Mouse (Mus musculus): ENCODE measurements around the gene 3110040M04Rik.

- TF ChIP-seq ZNF384 (IDR thresholded peaks at IDR 0.05; ENCODE audit: low read depth, low read length) (no peak), CHD2 (IDR thresholded peaks at IDR 0.05; ENCODE audit: low read depth, low read length) (no peak)
Measured at GRCm38 (mm10) chr1:151156129-151156528, 47.8 kb upstream of the 3110040M04Rik start.

Measured in ES-E14 (cell line).